Comparison of ENCODE assay signal across 8 mouse cellular contexts in the genomic region with DNA sequence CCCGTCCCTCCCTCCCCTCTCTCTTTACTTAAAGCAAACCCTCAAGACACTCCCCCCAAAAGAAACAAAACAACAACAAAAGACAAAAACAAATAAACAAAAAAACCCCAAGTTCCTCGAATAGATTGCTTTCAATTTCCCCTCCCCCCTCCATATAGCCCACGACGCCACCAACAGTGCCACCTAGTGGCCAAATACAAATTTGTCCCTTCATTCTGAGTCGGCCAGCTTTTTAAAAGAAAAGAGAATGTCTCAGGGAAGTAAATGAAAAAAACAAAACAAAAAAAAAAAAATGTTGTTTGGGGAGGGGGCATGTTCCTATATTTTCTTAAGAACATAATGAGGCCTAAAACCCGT.
DNase-seq lines count a peak whose midpoint lies in the region; ATAC-seq and TF ChIP-seq lines count a peak whose summit lies in the region.

No protein-coding gene starts in this region.

- peak overlapping the region; percentile 58 for H3K4me2 ChIP-seq in forebrain, postnatal 0 days (ENCODE audit: low read depth)

- H3K9me3 ChIP-seq in forebrain, postnatal 0 days (ENCODE audit: low read length) = no peaks in the 10 kb centered on the region

- TF ChIP-seq POLR2A in thymus, adult 2 months (IDR thresholded peaks at IDR 0.05; ENCODE audit: control insufficient read depth, extremely low read depth, insufficient read depth, low read length, poor library complexity) = no peak

- no peak for TF ChIP-seq CTCF in thymus, adult 2 months (IDR thresholded peaks at IDR 0.05; ENCODE audit: borderline replicate concordance, control insufficient read depth, extremely low read depth, insufficient read depth, low read length, poor library complexity)
- peak; percentile 88 for TF ChIP-seq CTCF in forebrain, postnatal 0 days (IDR thresholded peaks at IDR 0.05; ENCODE audit: low read depth)

- DNase-seq in thymus, adult 2 months = peak; percentile 49
- no peak for DNase-seq in thymus, adult 18-20 months
- DNase-seq in c-Kit-positive CD71-positive TER-119-negative erythroid progenitor cells, embryonic 14.5 days (ENCODE audit: low read depth) = peak; percentile 34
- DNase-seq in forebrain, postnatal 0 days = peak; percentile 89
- peak; percentile 80 for DNase-seq in induced T-regulatory cell, adult 2 months (ENCODE audit: low read depth)
- DNase-seq in liver = peak; percentile 36
- DNase-seq in natural killer cell, adult 2 months (ENCODE audit: low spot score in 2 of 2) = peak; percentile 5 to 30
- peak; percentile 10 for DNase-seq in yolk sac, embryonic 10.5 days (ENCODE audit: low spot score)

- ATAC-seq in forebrain, postnatal 0 days = peak; percentile 85

- peak overlapping the region; percentile 14; the same call in 1 of the 2 replicates for H3K4me3 ChIP-seq in thymus, adult 2 months (ENCODE audit: control insufficient read depth, insufficient read depth, low read length)
- H3K4me3 ChIP-seq in forebrain, postnatal 0 days (ENCODE audit: low read depth, low read length) = peak overlapping the region; percentile 40

- H3K27me3 ChIP-seq in thymus, adult 2 months (ENCODE audit: control insufficient read depth, insufficient read depth, low read length) = no peaks in the 10 kb centered on the region
- no peaks in the 10 kb centered on the region for H3K27me3 ChIP-seq in forebrain, postnatal 0 days (ENCODE audit: insufficient read depth, low read length)

- H3K27ac ChIP-seq in thymus, adult 2 months (ENCODE audit: control insufficient read depth, insufficient read depth, low read length) = no peak overlapping the region
- no peak overlapping the region for H3K27ac ChIP-seq in forebrain, postnatal 0 days (ENCODE audit: low read depth, low read length)

- no peaks in the 10 kb centered on the region for H3K36me3 ChIP-seq in thymus, adult 2 months (ENCODE audit: control insufficient read depth, insufficient read depth, low read length)
- no peaks in the 10 kb centered on the region for H3K36me3 ChIP-seq in forebrain, postnatal 0 days (ENCODE audit: insufficient read depth)

- peak overlapping the region; percentile 54 for H3K9ac ChIP-seq in forebrain, postnatal 0 days

- peaks cover 6% of the 10 kb centered on the region; the same call in 1 of the 2 replicates for H3K4me1 ChIP-seq in thymus, adult 2 months (replicated peaks; ENCODE audit: control insufficient read depth, insufficient read depth, low read length)
- H3K4me1 ChIP-seq in forebrain, postnatal 0 days (ENCODE audit: insufficient read depth) = peaks cover 6% of the 10 kb centered on the region

- 1% methylated on average over 6 of the region's 6 CpGs for WGBS in thymus, adult 2 months
- WGBS in forebrain, postnatal 0 days = under 1% methylated on average over 6 of the region's 6 CpGs

Comparison
In these comparisons a context has a peak if more than half of its experiments do, and no peak if none do; other contexts are left out.
1. DNase-seq: peak in thymus, adult 2 months (single experiment), c-Kit-positive CD71-positive TER-119-negative erythroid progenitor cells, embryonic 14.5 days (single experiment), forebrain, postnatal 0 days (single experiment), induced T-regulatory cell, adult 2 months (single experiment), liver (single experiment), natural killer cell, adult 2 months (2 of 2) and yolk sac, embryonic 10.5 days (single experiment); none in thymus, adult 18-20 months (0 of 2).